Mouse (Mus musculus) frontal cortex, postnatal 36 days (tissue): ENCODE results near the gene Rpl28.

Experiments
- DNase-seq, 2 experiments: peaks; one replicate each; pipeline ENCODE4 v3.0.0; 2022; ENCODE audit warnings: low spot score in 2 of 2

Gene Rpl28

GRCm38 (mm10) chr7:4835631-4836327 is 43.1 kb downstream of the Rpl28 start:
- DNase-seq, result no peak

GRCm38 (mm10) chr7:4836351-4836792 is 43.7 kb downstream of the Rpl28 start:
- DNase-seq, result peak; percentile 26 to 54

GRCm38 (mm10) chr7:4837639-4838038 is 45.0 kb downstream of the Rpl28 start:
- DNase-seq, result no peak

- DNase-seq, result peak; percentile 45 to 59
Measured at GRCm38 (mm10) chr7:4842077-4842476, 49.4 kb downstream of the Rpl28 start.

- peak; percentile 49 to 62 for DNase-seq
Measured at GRCm38 (mm10) chr7:4842634-4843131, 50.0 kb downstream of the Rpl28 start.

GRCm38 (mm10) chr7:4843604-4844244 is 51.0 kb downstream of the Rpl28 start:
- peak; percentile 84 for DNase-seq

- peak in 1 of 2 experiments; percentile 48 for DNase-seq
Measured at GRCm38 (mm10) chr7:4844245-4844916, 51.7 kb downstream of the Rpl28 start, which contains the start of gene Shisa7. TSS of gene Shisa7 (minus strand) at chr7:4844696.
